Mouse (Mus musculus) lung, adult 2 months (tissue): ENCODE results near the gene Galnt5.

ENCODE experiments used
- CTCF ChIP-seq: fragments of 200-500 bp; IDR thresholded peaks from 2 replicates; pipeline ENCODE4 v1.5.1; 2011; ENCODE audit warnings: mild to moderate bottlenecking, low read length, control low read depth; ENCODE audit not compliant: insufficient read depth
- POLR2A ChIP-seq: fragments of 200-500 bp; IDR thresholded peaks from 2 replicates; pipeline ENCODE4 v1.6.1; 2011; ENCODE audit warnings: low read depth, mild to moderate bottlenecking, control low read depth, low read length, borderline replicate concordance; ENCODE audit errors: extremely low read depth

DNA sequence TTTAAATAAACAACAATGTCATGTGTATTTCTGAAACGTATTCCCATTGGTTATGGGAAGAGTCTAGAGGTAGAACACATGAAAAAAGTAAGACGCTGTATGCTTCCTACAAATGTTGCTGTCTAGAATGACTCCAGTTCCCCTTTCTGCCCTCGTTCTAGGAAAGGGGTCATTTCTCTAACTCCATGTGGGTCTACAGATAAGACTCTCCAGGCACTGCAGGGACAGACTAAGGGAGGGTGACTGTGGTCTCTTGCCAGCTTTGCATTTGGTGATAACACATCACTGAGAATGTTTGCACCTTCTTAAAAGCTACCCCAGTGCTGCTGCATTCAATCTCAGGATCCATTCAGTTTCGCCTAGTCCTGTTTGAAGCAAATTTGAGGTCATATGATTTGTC, 38.0 kb downstream of the Galnt5 start:
- TF ChIP-seq CTCF: no peak
- no peak for TF ChIP-seq POLR2A
